Mouse (Mus musculus) 416B (cell line): ENCODE measurements around the gene Slc35e3.

ENCODE experiments used
- DNase-seq: peaks from one replicate; pipeline ENCODE4 v3.0.0; 2011; ENCODE audit warnings: low read depth

Gene Slc35e3

GRCm38 (mm10) chr10:117776281-117777102, 30.3 kb upstream of the Slc35e3 start:
- no peak for DNase-seq

DNA sequence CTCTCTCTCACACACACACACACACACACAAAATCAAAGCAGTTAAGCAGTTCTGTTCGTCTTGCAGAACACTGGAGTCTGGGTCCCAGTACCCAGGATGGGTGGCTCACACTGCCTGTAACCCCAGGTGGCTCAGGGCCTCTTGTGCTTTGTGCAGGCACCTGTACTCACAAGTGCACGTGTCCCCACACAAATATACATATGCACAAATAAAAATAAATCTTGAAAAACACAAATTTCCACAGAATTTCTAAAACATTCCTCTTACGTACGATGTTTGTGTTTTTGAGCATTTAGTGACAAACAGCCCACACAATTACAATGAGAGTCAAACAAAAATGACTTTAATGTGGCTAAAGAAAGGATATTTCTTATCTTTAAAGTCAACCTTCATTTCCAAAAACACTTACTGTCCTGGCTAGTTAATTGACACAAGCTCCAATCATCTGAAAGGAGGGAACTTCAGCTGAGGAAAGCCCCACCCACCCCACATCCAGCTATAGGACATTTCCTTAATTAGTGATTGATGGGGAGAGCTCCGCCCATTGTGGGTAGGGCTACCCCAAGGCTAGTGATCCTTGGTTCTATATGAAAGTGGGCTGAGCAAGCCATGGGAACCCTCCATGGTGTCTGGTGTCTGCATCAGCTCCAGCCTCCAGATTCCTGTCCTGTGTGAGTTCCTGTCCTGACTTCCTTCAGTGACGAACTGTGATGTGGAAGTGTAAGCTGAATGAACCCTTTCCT, 29.4 kb upstream of the Slc35e3 start:
- no peak for DNase-seq

- no peak for DNase-seq
These were observed 28.6 kb upstream of the Slc35e3 start for GRCm38 (mm10) chr10:117774817-117775120.

GRCm38 (mm10) chr10:117774011-117774816, 28.0 kb upstream of the Slc35e3 start:
- no peak for DNase-seq

DNA sequence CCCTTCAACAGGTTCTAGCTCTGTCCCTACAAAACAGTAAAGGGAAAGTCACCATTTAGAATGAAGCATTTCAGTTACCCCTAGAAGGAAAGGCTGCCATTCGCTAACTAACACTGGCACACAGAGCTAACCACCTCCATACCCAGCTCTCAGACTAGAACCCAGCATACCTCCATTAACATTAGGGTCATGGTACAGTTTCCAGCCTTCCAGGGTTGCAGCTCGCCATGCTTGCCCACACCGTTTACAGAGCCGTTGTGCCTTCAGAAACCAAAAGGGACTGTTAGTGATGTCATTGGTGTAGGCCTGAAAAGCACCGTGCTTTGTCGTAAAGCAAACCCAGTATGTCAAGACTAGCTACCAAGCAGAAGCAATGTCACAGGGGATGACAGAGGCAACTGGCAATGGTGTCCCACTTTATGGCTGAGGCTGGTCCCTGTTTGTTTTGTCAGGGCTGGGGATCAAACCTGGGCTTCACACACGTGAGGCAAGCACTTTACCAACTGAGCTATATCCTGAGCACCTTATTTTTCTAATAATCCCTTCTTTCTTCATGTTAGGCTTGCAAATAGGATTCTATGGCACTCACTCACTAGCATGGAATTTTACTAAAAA, 27.0 kb upstream of the Slc35e3 start:
- no peak for DNase-seq

- DNase-seq, result no peak
These were observed 26.4 kb upstream of the Slc35e3 start for GRCm38 (mm10) chr10:117772364-117773105.

DNA sequence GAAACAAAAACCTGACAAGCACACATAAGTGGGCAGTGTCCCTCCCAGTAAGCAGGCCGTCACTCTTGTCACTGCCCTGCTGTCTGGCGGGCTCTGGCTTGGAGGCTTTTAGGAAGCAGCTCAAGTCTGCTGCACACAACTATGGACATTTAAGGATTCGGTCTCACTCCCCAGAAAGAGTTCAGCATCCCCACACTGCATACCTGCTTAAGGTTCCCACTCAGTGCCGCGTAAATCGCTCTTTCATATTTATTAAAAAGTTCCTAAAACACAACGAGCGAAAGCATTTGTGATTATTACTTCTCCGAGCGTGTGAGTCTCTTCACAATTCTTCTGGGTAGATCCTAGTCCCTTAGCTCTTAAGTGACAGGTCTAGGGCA, 25.0 kb upstream of the Slc35e3 start:
- no peak for DNase-seq

- no peak for DNase-seq
These were observed 24.3 kb upstream of the Slc35e3 start for GRCm38 (mm10) chr10:117770286-117771130.

DNA sequence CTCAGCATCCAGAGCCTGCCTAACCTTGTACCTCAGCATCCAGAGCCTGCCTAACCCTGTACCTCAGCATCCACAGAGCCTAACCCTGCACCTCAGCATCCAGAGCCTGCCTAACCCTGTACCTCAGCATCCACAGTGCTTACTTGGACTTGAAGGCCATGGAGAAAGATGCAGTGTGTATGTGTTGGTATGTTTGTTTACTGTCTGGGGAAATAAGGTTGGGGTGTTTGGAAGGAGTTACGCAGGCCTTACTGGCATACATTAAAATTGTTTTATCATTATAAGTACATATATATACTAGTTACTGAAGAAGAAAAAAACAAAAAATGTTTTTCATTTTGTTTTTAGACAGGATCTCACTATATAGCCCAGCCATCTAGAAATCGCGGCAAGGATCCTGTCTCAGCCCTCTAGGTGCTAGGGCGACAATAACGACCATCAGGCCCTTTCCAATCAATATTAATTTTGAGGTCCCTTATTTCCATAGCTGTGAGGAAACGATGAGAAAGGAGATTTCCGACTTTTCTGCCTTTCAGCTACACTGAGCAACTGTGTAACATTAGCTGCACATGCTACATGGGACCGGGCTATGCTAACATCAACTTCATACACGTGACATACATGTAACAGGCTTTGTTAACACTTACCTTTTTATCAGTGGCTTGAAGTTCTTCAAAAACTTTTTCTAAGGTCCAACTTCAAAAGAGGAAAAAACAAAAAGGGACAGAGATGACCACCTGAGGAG, 23.5 kb upstream of the Slc35e3 start:
- no peak for DNase-seq

- DNase-seq, result no peak
These were observed 21.9 kb upstream of the Slc35e3 start for GRCm38 (mm10) chr10:117768141-117768440.

GRCm38 (mm10) chr10:117767286-117768140, 21.3 kb upstream of the Slc35e3 start:
- DNase-seq, result no peak

DNA sequence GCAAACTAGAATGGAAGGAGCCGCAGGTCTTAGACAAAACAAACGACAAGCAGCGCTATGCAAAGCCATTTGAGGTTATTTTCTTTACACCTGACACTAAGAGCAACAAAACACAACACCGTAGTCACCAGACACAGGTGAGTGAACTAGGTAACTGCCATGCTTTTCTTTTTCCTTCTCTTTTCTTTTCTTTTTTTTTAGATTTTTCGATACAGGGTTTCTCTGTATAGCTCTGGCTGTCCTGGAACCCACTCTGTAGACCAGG, 20.7 kb upstream of the Slc35e3 start:
- DNase-seq, result no peak

GRCm38 (mm10) chr10:117766111-117766895, 20.1 kb upstream of the Slc35e3 start:
- DNase-seq, result no peak

DNA sequence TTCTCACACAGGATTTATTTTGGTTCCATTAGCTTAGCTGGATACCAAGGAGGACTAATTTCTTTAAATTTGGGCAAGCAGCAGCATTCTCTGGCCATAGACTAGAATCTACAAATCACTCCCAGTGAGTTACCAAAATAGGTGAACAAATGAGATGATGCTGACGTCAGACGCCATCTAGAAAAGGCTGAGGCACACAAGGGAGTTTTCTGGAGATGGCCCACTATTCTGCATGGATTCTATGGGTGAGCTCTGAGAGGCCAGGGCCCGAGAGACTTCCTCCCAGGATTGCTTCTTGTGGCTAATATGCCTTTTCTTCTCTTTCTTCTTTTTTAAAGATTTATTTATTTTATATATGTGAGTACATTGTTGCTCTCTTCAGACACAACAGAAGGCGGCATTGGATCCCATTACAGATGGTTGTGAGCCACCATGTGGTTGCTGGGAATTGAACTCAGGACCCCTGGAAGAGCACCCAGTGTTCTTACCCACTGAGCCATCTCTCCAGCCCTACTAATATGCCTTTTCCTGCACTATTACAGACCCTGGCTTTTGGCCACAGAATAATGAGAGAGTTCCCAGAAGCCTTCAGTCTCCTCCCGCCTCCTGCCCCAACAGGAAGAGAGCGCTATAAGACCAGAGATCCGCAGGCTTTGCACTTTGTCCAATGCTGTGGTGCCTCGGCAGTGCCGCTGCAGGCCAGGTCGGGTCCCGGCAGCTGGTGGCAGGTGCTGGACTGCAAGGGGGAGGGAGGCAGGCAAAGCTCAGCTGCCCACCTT, 19.1 kb upstream of the Slc35e3 start:
- no peak for DNase-seq

DNA sequence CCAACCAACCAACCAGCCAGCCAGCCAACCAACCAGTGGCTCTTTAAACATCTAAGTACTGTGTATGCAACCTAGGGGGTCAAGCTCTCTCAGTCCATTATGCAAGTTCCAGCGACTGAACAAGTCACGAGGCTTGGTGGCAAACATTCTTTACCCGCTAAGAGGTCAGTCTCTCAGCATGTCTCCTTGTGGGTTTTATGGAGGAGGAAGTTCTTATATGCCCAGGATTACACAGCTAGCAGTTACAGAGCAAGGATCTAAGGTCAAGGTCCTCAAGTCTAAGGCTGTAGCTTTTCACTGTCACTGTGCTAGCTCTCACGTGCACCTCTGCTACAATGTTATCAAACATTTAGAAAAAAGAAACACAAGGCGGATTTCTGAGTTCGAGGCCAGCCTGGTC, 18.4 kb upstream of the Slc35e3 start:
- peak; percentile 28 for DNase-seq

DNA sequence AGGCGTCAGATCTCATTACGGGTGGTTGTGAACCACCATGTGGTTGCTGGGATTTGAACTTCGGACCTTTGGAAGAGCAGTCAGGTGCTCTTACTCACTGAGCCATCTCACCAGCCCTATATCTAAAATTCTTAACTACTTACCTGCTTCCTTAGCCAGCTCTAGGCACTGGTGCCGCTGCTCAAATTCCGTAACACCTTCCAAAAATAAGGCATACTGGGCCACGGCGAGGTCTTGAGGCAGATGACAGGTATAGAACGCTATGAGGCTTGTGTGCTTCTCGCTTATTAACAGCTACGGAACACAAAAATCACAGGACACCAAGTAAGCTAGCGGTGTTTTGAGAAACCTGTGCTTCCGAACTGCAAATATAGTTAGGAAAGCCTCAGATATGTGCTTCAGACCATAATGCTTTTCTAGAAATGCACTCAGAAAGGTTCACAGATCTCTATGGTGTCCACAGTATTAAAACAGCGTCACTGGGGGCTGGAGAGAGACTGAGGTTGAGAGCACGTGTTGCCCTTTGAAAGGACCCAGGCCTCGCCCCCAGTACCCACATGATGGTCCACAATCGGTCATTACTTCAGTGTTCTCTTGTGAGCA, 17.5 kb upstream of the Slc35e3 start:
- DNase-seq, result no peak

DNA sequence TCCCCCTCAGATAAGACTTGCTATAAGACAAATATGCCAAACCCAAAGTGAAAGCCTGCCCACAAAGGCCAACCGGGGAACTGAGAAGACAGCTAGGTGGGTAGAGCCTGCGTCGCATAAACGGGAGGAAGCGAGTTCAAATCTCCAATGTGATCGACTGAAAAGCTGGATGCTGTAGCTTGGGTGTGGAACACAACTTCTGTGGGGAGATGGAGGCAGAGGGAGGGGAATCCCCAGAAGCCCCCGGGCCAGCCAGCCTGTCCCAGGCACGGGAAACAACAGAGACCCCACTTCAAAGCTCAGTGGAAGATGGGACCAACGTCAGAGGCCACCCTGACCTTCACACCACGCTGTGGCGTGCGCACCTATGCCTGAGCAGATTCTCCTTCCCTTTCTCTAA, 16.8 kb upstream of the Slc35e3 start:
- no peak for DNase-seq
